Mouse (Mus musculus) bone marrow, adult 2 months (tissue): Measurements from ENCODE around the gene Sertad2. TPM values are rescaled to one million over a fixed set of nuclear protein-coding genes. Genes with fewer than 3 reads are reported as not detected.
A peak's percentile ranks its signal among the peaks of the same experiment; 100 is the strongest.

Experiments used
- H3K27ac ChIP-seq: fragments of 200-500 bp; 2 replicates; pipeline ENCODE4 v1.5.1; 2012; ENCODE audit warnings: low read depth, mild to moderate bottlenecking, control low read depth, inconsistent platforms, low read length; ENCODE audit not compliant: control insufficient read depth, poor library complexity, insufficient read depth
- H3K4me1 ChIP-seq: fragments of 200-500 bp; 2 replicates; pipeline ENCODE4 v1.6.1; 2011; ENCODE audit warnings: low read length; ENCODE audit not compliant: control insufficient read depth, insufficient read depth
- H3K4me3 ChIP-seq: fragments of 200-500 bp; replicated peaks from 2 replicates; pipeline ENCODE3; 2011; ENCODE audit warnings: mild to moderate bottlenecking, low read depth, low read length, control low read depth; ENCODE audit not compliant: control insufficient read depth
- CTCF ChIP-seq: fragments of 200-500 bp; IDR thresholded peaks from 2 replicates; pipeline ENCODE4 v1.5.1; 2011; ENCODE audit warnings: low read length, control low read depth; ENCODE audit not compliant: control insufficient read depth, insufficient read depth
- POLR2A ChIP-seq: fragments of 200-500 bp; IDR thresholded peaks from 2 replicates; pipeline ENCODE4 v1.6.1; 2011; ENCODE audit warnings: low read depth, mild to moderate bottlenecking, control low read depth, low read length, borderline replicate concordance; ENCODE audit not compliant: control insufficient read depth
- WGBS: fragments of 180-500 bp; shearing (Covaris S2); methylation state at CpG from one replicate; pipeline ENCODE4 v1.1.7; 2018; 5-methylcytosine and 5-hydroxymethylcytosine counted together
- polyA plus RNA-seq: library from polyadenylated mRNA; stranded (reverse); fragments of >200 nt; gene quantifications from 2 replicates; pipeline ENCODE4 v1.2.4, GENCODE M21; 2011; ENCODE audit warnings: low replicate concordance; ENCODE audit not compliant: missing spikeins, insufficient read depth, insufficient read length

The Sertad2 gene
- polyA plus RNA-seq, 1 experiment, result 14.5 TPM

- Histone ChIP-seq H3K4me3 (no peak overlapping the region), H3K4me1 (peaks cover 3% of the 10 kb centered on the region), H3K27ac (no peak overlapping the region; the same call in 1 of the 2 replicates)
- 51% methylated on average over 3 of the region's 3 CpGs for WGBS
- TF ChIP-seq POLR2A, result no peak
- TF ChIP-seq CTCF, result no peak
These were observed 12.6 kb downstream of the Sertad2 start for GRCm38 (mm10) chr11:20555651-20556050.

- no peak for TF ChIP-seq CTCF
- TF ChIP-seq POLR2A, result no peak
- 58% methylated on average over 7 of the region's 7 CpGs for WGBS
- no peak overlapping the region for H3K27ac ChIP-seq
- no peak overlapping the region for H3K4me3 ChIP-seq
- H3K4me1 ChIP-seq, result peaks cover 3% of the 10 kb centered on the region
These were observed 13.3 kb downstream of the Sertad2 start for GRCm38 (mm10) chr11:20556163-20556911.

- TF ChIP-seq POLR2A (no peak), CTCF (no peak)
- peaks cover 3% of the 10 kb centered on the region for H3K4me1 ChIP-seq
- no peak overlapping the region for H3K4me3 ChIP-seq
- H3K27ac ChIP-seq, result no peak overlapping the region
- 35% methylated on average over 11 of the region's 11 CpGs for WGBS
These were observed 16.3 kb downstream of the Sertad2 start for GRCm38 (mm10) chr11:20559236-20559950.

GRCm38 (mm10) chr11:20559951-20560642 is 17.0 kb downstream of the Sertad2 start:
- H3K4me1 ChIP-seq, result peaks cover 3% of the 10 kb centered on the region
- 70% methylated on average over 10 of the region's 10 CpGs for WGBS
- TF ChIP-seq POLR2A (no peak), CTCF (no peak)
- H3K27ac ChIP-seq, result no peak overlapping the region; the same call in 1 of the 2 replicates
- no peak overlapping the region for H3K4me3 ChIP-seq

GRCm38 (mm10) chr11:20561323-20562002 is 18.4 kb downstream of the Sertad2 start:
- Histone ChIP-seq H3K27ac (no peak overlapping the region), H3K4me1 (peaks cover 2% of the 10 kb centered on the region; the same call in 1 of the 2 replicates), H3K4me3 (peak overlapping the region; percentile 9)
- WGBS, result 8% methylated on average over 13 of the region's 13 CpGs
- TF ChIP-seq POLR2A (no peak), CTCF (no peak)

GRCm38 (mm10) chr11:20565057-20565456 is 22.0 kb downstream of the Sertad2 start:
- no peak for TF ChIP-seq CTCF
- no peaks in the 10 kb centered on the region; the same call in 1 of the 2 replicates for H3K4me1 ChIP-seq
- 87% methylated on average over 4 of the region's 4 CpGs for WGBS
- H3K4me3 ChIP-seq, result no peak overlapping the region
- H3K27ac ChIP-seq, result no peak overlapping the region

GRCm38 (mm10) chr11:20571702-20572413 is 28.8 kb downstream of the Sertad2 start:
- Histone ChIP-seq H3K27ac (no peak overlapping the region), H3K4me1 (no peaks in the 10 kb centered on the region), H3K4me3 (no peak overlapping the region)
- TF ChIP-seq POLR2A (no peak), CTCF (no peak)
- WGBS, result 67% methylated on average over 5 of the region's 5 CpGs
